Mouse (Mus musculus) heart, postnatal 4 days (tissue): ENCODE data around the gene Wdr47. TPM values are rescaled to one million over a fixed set of nuclear protein-coding genes. Genes with fewer than 3 reads are reported as not detected.
"Not testable (repeated sequence)": the region's sequence is repeated elsewhere in the genome, so short reads cannot be mapped to it uniquely, and the experiment has no call there.

Experiments used
- DNase-seq: peaks from one replicate; pipeline ENCODE4 v3.0.0; 2021
- total RNA-seq, 2 experiments: library from RNA; stranded (reverse); gene quantifications; 2 replicates each; pipeline ENCODE4 v1.2.3; 2021

Gene Wdr47
- total RNA-seq, 2 experiments from 2014 or later: 9.1 to 9.2 TPM

GRCm38 (mm10) chr3:108639412-108639811 lies 48.3 kb downstream of the Wdr47 start:
- no peak for DNase-seq

- DNase-seq: no peak
Measured at GRCm38 (mm10) chr3:108640998-108641397, 49.9 kb downstream of the Wdr47 start.

GRCm38 (mm10) chr3:108644856-108645255 lies 53.8 kb downstream of the Wdr47 start:
- DNase-seq: no peak

GRCm38 (mm10) chr3:108646036-108646435 lies 55.0 kb downstream of the Wdr47 start:
- no peak for DNase-seq

- not testable (repeated sequence) for DNase-seq
Measured at GRCm38 (mm10) chr3:108647681-108648080, 56.6 kb downstream of the Wdr47 start.

GRCm38 (mm10) chr3:108652866-108653642 lies 62.0 kb downstream of the Wdr47 start:
- no peak for DNase-seq

GRCm38 (mm10) chr3:108653710-108654379 lies 62.8 kb downstream of the Wdr47 start, which contains the start of gene Clcc1:
Clcc1 (plus strand) TSS chr3:108653913.
- DNase-seq: peak; percentile 97

GRCm38 (mm10) chr3:108654566-108654965 lies 63.5 kb downstream of the Wdr47 start:
- no peak for DNase-seq

GRCm38 (mm10) chr3:108655486-108655885 lies 64.4 kb downstream of the Wdr47 start:
- DNase-seq: no peak

- DNase-seq: no peak
Measured at GRCm38 (mm10) chr3:108658612-108659011, 67.5 kb downstream of the Wdr47 start.

- no peak for DNase-seq
Measured at GRCm38 (mm10) chr3:108660941-108661340, 69.9 kb downstream of the Wdr47 start.

- DNase-seq: no peak
Measured at GRCm38 (mm10) chr3:108676616-108677015, 85.5 kb downstream of the Wdr47 start.

- DNase-seq: no peak
Measured at GRCm38 (mm10) chr3:108681004-108681403, 89.9 kb downstream of the Wdr47 start.

GRCm38 (mm10) chr3:108683597-108683996 lies 92.5 kb downstream of the Wdr47 start:
- not testable (repeated sequence) for DNase-seq

- DNase-seq: no peak
Measured at GRCm38 (mm10) chr3:108685701-108686100, 94.6 kb downstream of the Wdr47 start.

- DNase-seq: no peak
Measured at GRCm38 (mm10) chr3:108689015-108689441, 97.9 kb downstream of the Wdr47 start.

GRCm38 (mm10) chr3:108689446-108689845 lies 98.4 kb downstream of the Wdr47 start:
- no peak for DNase-seq

- no peak for DNase-seq
Measured at GRCm38 (mm10) chr3:108689979-108690378, 98.9 kb downstream of the Wdr47 start.

- no peak for DNase-seq
Measured at GRCm38 (mm10) chr3:108694321-108694720, 103.2 kb downstream of the Wdr47 start.
